Mouse (Mus musculus): ENCODE measurements at regions not wholly inside any gene's neighbourhood (a gene's known extent, or its start where the extent isn't known, plus 50 kb on each side); places are given as distances from the start of the nearest gene placed in this dataset.

DNA sequence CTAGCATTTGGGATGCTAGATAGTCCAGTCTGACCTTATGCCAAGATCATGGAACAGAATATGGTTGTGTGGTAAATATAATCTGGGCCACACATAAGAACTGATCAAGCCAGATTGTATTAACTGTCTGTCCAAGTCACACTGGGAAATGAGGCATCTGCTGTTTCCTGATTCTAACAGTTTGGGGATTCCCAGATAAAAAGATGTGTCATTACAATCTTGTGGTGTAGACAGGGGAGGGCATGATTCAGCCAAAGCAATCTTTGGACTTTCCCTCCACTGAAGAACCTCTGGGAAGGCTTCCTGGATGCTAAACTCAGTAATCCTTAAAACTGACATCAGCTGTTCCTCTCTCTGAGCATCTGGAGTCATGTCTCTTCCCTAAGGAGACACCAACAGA lies 79.6 kb upstream of the Asb5 start:
- no peak overlapping the region for H3K4me3 ChIP-seq (ENCODE audit: control insufficient read depth in 1 of 2, insufficient read depth in 1 of 2, low read depth in 2 of 2, low read length in 2 of 2)
- H3K9me3 ChIP-seq (replicated peaks; ENCODE audit: insufficient read depth, low read length) = no peaks in the 10 kb centered on the region
- H3K9ac ChIP-seq (ENCODE audit: control insufficient read depth, low read depth, low read length, poor library complexity, severe bottlenecking) = no peak overlapping the region
- no peaks in the 10 kb centered on the region for H3K36me3 ChIP-seq (ENCODE audit: control insufficient read depth in 1 of 2, insufficient read depth in 2 of 2, low read length in 2 of 2)
- H3K4me1 ChIP-seq (ENCODE audit: control insufficient read depth in 1 of 2, insufficient read depth in 2 of 2, low read length in 2 of 2) = no peaks in the 10 kb centered on the region
- TF ChIP-seq JUND (IDR thresholded peaks at IDR 0.05; ENCODE audit: low read depth, low read length) = no peak
- TF ChIP-seq MEF2A (IDR thresholded peaks at IDR 0.05; ENCODE audit: extremely low read depth, insufficient replicate concordance, low read depth, low read length, poor library complexity, severe bottlenecking) = no peak
- no peak for TF ChIP-seq USF2 (IDR thresholded peaks at IDR 0.05; ENCODE audit: borderline replicate concordance in 1 of 2, insufficient read depth in 1 of 2, low read depth in 1 of 2, low read length in 2 of 2)
- TF ChIP-seq CHD1 (IDR thresholded peaks at IDR 0.05; ENCODE audit: low read depth, low read length) = no peak
- TF ChIP-seq E2F4 (IDR thresholded peaks at IDR 0.05; ENCODE audit: borderline replicate concordance, low read depth, low read length) = no peak
- TF ChIP-seq NELFE (IDR thresholded peaks at IDR 0.05; ENCODE audit: low read depth, low read length) = no peak
- TF ChIP-seq ELF1 (IDR thresholded peaks at IDR 0.05; ENCODE audit: low read depth, low read length) = no peak
- no peak for TF ChIP-seq POLR2AphosphoS5 (IDR thresholded peaks at IDR 0.05; ENCODE audit: borderline replicate concordance, low read depth, low read length)
- no peak for TF ChIP-seq ZNF384 (IDR thresholded peaks at IDR 0.05; ENCODE audit: low read depth, low read length)
- TF ChIP-seq CHD2 (IDR thresholded peaks at IDR 0.05; ENCODE audit: low read length) = no peak
- no peak for DNase-seq (ENCODE audit: low read depth, low spot score)
- H3K27me3 ChIP-seq (ENCODE audit: control insufficient read depth in 1 of 2, insufficient read depth in 2 of 2, low read length in 2 of 2) = no peaks in the 10 kb centered on the region
- no peak overlapping the region for H3K27ac ChIP-seq (ENCODE audit: control insufficient read depth, low read depth, low read length)
- H3K79me2 ChIP-seq (ENCODE audit: control insufficient read depth, insufficient read depth, low read length, poor library complexity) = no peaks in the 10 kb centered on the region

DNA sequence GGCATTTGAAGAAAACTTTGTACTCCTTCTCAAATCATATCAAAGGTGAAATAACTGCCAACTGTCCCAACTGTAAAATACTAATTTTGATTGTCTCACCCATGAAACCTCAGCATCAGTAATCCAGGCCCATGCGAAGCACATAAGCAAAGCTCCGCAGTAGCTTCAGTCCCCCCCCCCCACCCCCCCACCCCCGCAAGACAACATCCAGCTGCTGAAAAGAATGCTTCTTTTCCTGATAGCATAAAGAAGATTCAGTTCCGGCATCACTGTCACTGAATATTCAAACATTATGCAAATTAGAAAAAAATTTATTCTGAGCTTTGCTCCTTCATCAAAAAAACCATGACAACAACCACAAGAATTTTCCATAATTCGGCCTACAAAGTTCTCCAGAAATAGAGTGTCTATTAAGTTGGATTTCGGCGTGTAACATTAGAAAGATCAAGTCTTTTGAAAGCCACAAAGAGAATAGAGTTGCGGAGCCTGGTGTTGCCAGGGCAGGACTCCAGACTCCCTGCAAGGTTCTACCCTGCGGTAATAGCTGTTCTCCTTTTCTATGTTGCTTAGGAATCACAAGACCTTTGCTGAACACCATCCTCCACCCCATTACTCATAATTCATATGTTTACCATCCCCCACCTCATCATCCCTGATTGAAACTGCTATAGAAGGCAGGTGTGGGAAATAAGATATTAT lies 77.9 kb upstream of the Asb5 start:
- H3K79me2 ChIP-seq (ENCODE audit: control insufficient read depth, insufficient read depth, low read length, poor library complexity) = no peaks in the 10 kb centered on the region
- TF ChIP-seq BHLHE40 (IDR thresholded peaks at IDR 0.05; ENCODE audit: borderline replicate concordance, low read depth, low read length) (no peak), RCOR1 (IDR thresholded peaks at IDR 0.05; ENCODE audit: low read depth, low read length) (no peak), MEF2A (IDR thresholded peaks at IDR 0.05; ENCODE audit: extremely low read depth, insufficient replicate concordance, low read depth, low read length, poor library complexity, severe bottlenecking) (no peak), RAD21 (IDR thresholded peaks at IDR 0.05; ENCODE audit: low read depth, low read length) (no peak), TCF12 (IDR thresholded peaks at IDR 0.05; ENCODE audit: low read depth, low read length) (no peak), NRF1 (IDR thresholded peaks at IDR 0.05; ENCODE audit: insufficient read depth, low read depth, low read length, poor library complexity, severe bottlenecking) (no peak), GABPA (IDR thresholded peaks at IDR 0.05; ENCODE audit: low read depth, low read length) (no peak), SMC3 (IDR thresholded peaks at IDR 0.05; ENCODE audit: low read depth, low read length) (no peak), SIN3A (IDR thresholded peaks at IDR 0.05; ENCODE audit: low read length) (no peak), CHD1 (IDR thresholded peaks at IDR 0.05; ENCODE audit: low read depth, low read length) (no peak)
- no peak overlapping the region for H3K4me3 ChIP-seq (ENCODE audit: control insufficient read depth in 1 of 2, insufficient read depth in 1 of 2, low read depth in 2 of 2, low read length in 2 of 2)
- no peaks in the 10 kb centered on the region for H3K4me1 ChIP-seq (ENCODE audit: control insufficient read depth in 1 of 2, insufficient read depth in 2 of 2, low read length in 2 of 2)
- H3K27me3 ChIP-seq (ENCODE audit: control insufficient read depth in 1 of 2, insufficient read depth in 2 of 2, low read length in 2 of 2) = no peaks in the 10 kb centered on the region
- H3K27ac ChIP-seq (ENCODE audit: control insufficient read depth, low read depth, low read length) = no peak overlapping the region
- no peak for DNase-seq (ENCODE audit: low read depth, low spot score)
- H3K9me3 ChIP-seq (replicated peaks; ENCODE audit: insufficient read depth, low read length) = no peaks in the 10 kb centered on the region
- no peak overlapping the region for H3K9ac ChIP-seq (ENCODE audit: control insufficient read depth, low read depth, low read length, poor library complexity, severe bottlenecking)
- no peaks in the 10 kb centered on the region for H3K36me3 ChIP-seq (ENCODE audit: control insufficient read depth in 1 of 2, insufficient read depth in 2 of 2, low read length in 2 of 2)
